Mouse (Mus musculus): ENCODE results near the gene Josd1. TPM values are rescaled to one million over a fixed set of nuclear protein-coding genes. Genes with fewer than 3 reads are reported as not detected.

Gene Josd1
- polyA plus RNA-seq, 1 experiment from 2014 or later, result 32.7 TPM

DNA sequence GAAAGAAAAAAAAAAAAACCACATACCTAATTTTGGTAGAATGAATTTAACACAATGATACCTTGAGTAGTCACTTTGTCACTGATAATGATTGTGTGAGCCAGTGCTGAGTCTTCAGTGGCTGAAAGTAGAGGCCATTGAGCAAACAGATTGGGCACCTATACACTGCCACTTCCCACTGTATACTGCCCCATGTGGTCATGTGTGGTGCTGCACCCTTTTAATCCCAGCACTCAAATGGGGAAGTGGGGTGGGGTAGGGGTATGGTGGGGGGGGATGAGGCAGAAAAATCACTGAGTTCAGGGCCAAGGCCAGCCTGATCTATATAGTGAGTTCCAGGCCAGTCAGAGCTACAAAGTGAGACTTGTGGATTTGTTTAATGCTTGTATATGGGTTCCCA is 37.1 kb downstream of the Josd1 start:
- ATAC-seq (ENCODE audit: insufficient number of reproducible peaks, insufficient read depth, low FRiP score, low TSS enrichment), result no peak
- no peaks in the 10 kb centered on the region for H3K27me3 ChIP-seq
- H3K9me3 ChIP-seq, result no peaks in the 10 kb centered on the region
- no peak overlapping the region for H3K9ac ChIP-seq
- H3K4me3 ChIP-seq, result no peak overlapping the region
- peaks cover 7% of the 10 kb centered on the region; the same call in 1 of the 2 replicates for H3K36me3 ChIP-seq
- H3K27ac ChIP-seq, result no peak overlapping the region
- H3K4me2 ChIP-seq (replicated peaks), result no peak overlapping the region
- no peaks in the 10 kb centered on the region for H3K4me1 ChIP-seq

DNA sequence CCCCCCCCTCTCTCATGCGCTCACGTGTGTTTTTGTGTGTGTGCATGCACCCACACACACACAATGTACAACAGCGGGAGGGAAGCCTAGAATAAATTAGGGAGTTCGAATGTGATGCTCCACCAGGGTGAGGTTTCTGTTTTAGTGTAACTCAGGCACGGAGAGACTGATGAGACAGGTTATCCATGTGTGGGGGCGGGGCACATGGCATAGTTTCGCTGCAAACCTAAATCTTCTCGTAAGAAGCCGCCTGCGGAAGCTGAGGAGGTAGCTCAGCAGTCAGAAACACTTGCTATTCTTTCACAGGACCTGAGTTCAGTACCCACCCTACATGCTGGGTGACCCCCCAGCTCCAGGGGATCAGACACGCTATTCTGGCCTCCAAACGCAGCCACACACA is 39.6 kb downstream of the Josd1 start:
- Histone ChIP-seq H3K9me3 (no peaks in the 10 kb centered on the region), H3K27me3 (no peaks in the 10 kb centered on the region), H3K27ac (no peak overlapping the region), H3K4me3 (no peak overlapping the region), H3K9ac (no peak overlapping the region), H3K4me2 (replicated peaks) (no peak overlapping the region), H3K4me1 (no peaks in the 10 kb centered on the region), H3K36me3 (peaks cover 7% of the 10 kb centered on the region; the same call in 1 of the 2 replicates)
- 87% methylated on average over 12 of the region's 12 CpGs for WGBS
- no peak for ATAC-seq (ENCODE audit: insufficient number of reproducible peaks, insufficient read depth, low FRiP score, low TSS enrichment)

GRCm38 (mm10) chr15:79645483-79645882 is 42.2 kb downstream of the Josd1 start:
- H3K9ac ChIP-seq, result no peak overlapping the region
- ATAC-seq (ENCODE audit: insufficient number of reproducible peaks, insufficient read depth, low FRiP score, low TSS enrichment), result no peak
- no peak overlapping the region for H3K27ac ChIP-seq
- H3K4me3 ChIP-seq, result no peak overlapping the region
- no peaks in the 10 kb centered on the region for H3K4me1 ChIP-seq
- WGBS, result 73% methylated on average over 2 of the region's 2 CpGs
- H3K27me3 ChIP-seq, result no peaks in the 10 kb centered on the region
- H3K9me3 ChIP-seq, result no peaks in the 10 kb centered on the region
- peaks cover 15% of the 10 kb centered on the region for H3K36me3 ChIP-seq
- H3K4me2 ChIP-seq (replicated peaks), result no peak overlapping the region

DNA sequence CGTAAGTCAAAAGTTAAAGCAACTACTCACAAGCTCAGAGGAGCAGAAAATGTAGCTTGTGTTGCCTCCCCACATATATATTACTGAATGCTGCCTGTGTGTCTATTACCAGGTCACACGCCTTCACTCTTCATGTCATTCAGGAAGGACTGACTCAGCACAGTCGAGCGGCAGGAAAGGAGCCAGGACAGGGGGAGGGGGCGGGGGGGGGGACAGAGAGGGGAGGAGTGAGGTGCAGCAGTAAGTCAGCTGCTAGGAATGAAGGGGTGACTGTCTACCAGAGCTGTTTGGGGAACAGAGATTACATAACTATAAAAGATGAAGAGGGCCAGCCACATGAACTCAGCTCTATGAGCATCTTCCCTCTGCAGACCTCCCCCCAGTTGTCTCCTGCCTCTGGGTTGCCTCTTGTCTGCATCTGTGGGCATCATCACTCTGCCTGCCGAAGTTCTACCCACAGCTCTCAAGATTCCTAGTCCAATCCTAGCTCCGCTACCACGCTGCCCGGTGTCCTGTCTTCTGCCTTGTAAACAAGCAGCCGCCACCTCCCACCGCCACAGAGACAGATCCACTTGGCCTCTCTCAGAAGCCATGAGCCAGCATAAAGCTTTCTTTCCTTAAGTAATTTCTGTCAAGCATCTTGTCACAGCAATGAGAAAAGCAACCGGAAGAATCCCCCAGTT is 46.4 kb downstream of the Josd1 start:
- H3K27me3 ChIP-seq, result no peaks in the 10 kb centered on the region
- H3K4me3 ChIP-seq, result no peak overlapping the region
- H3K27ac ChIP-seq, result no peak overlapping the region
- peaks cover 24% of the 10 kb centered on the region for H3K36me3 ChIP-seq
- no peak for ATAC-seq (ENCODE audit: insufficient number of reproducible peaks, insufficient read depth, low FRiP score, low TSS enrichment)
- 64% methylated on average over 12 of the region's 12 CpGs for WGBS
- no peaks in the 10 kb centered on the region for H3K4me1 ChIP-seq
- no peaks in the 10 kb centered on the region for H3K9me3 ChIP-seq
- no peak overlapping the region for H3K4me2 ChIP-seq (replicated peaks)
- no peak overlapping the region for H3K9ac ChIP-seq

- Histone ChIP-seq H3K9me3 (no peaks in the 10 kb centered on the region), H3K9ac (no peak overlapping the region), H3K27me3 (no peaks in the 10 kb centered on the region), H3K4me3 (no peak overlapping the region), H3K4me1 (no peaks in the 10 kb centered on the region), H3K36me3 (peaks cover 62% of the 10 kb centered on the region), H3K4me2 (replicated peaks) (no peak overlapping the region), H3K27ac (no peak overlapping the region)
- ATAC-seq (ENCODE audit: insufficient number of reproducible peaks, insufficient read depth, low FRiP score, low TSS enrichment), result no peak
- 70% methylated on average over 2 of the region's 2 CpGs for WGBS
Observed at GRCm38 (mm10) chr15:79630471-79630870, 57.2 kb downstream of the Josd1 start.

Other genes starting within 250 kb of the Josd1 start
- gene Csnk1e, start 232.4 kb downstream of the Josd1 start, polyA plus RNA-seq (2016; fragmentation: Nextera tagmentation; extraction: Ambion mirVana), result 148 and 160 TPM in 2 replicates
- 0.10 TPM in 1 of 2 replicates, not detected in the other for gene Kcnj4, start 182.7 kb downstream of the Josd1 start, polyA plus RNA-seq (2016; fragmentation: Nextera tagmentation; extraction: Ambion mirVana)
- 41.5 and 42.0 TPM in 2 replicates for gene Kdelr3, start 171.5 kb downstream of the Josd1 start, polyA plus RNA-seq (2016; fragmentation: Nextera tagmentation; extraction: Ambion mirVana)
- 72.0 and 73.1 TPM in 2 replicates for gene Ddx17, start 141.2 kb downstream of the Josd1 start, polyA plus RNA-seq (2016; fragmentation: Nextera tagmentation; extraction: Ambion mirVana)
- gene Dmc1, start 82.8 kb downstream of the Josd1 start, polyA plus RNA-seq (2016; fragmentation: Nextera tagmentation; extraction: Ambion mirVana), result 1.3 and 1.5 TPM in 2 replicates
- 2.6 and 2.9 TPM in 2 replicates for gene Fam227a, start 29.0 kb downstream of the Josd1 start, polyA plus RNA-seq (2016; fragmentation: Nextera tagmentation; extraction: Ambion mirVana)
- gene Cby1, start 28.7 kb downstream of the Josd1 start, polyA plus RNA-seq (2016; fragmentation: Nextera tagmentation; extraction: Ambion mirVana), result 59.9 and 60.3 TPM in 2 replicates
- 229 and 235 TPM in 2 replicates for gene Tomm22, start 17.1 kb downstream of the Josd1 start, polyA plus RNA-seq (2016; fragmentation: Nextera tagmentation; extraction: Ambion mirVana)
- gene Gtpbp1, start 2.9 kb upstream of the Josd1 start, polyA plus RNA-seq (2016; fragmentation: Nextera tagmentation; extraction: Ambion mirVana), result 41.5 and 43.6 TPM in 2 replicates
- gene Sun2, start 54.6 kb upstream of the Josd1 start, polyA plus RNA-seq (2016; fragmentation: Nextera tagmentation; extraction: Ambion mirVana), result 6.0 and 6.2 TPM in 2 replicates
- gene Dnal4, start 89.9 kb upstream of the Josd1 start, polyA plus RNA-seq (2016; fragmentation: Nextera tagmentation; extraction: Ambion mirVana), result 69.9 and 70.3 TPM in 2 replicates
- gene Nptxr, start 116.8 kb upstream of the Josd1 start, polyA plus RNA-seq (2016; fragmentation: Nextera tagmentation; extraction: Ambion mirVana), result 4.1 and 4.6 TPM in 2 replicates
- gene Npcd, start 146.3 kb upstream of the Josd1 start, polyA plus RNA-seq (2016; fragmentation: Nextera tagmentation; extraction: Ambion mirVana), result 0.60 TPM in 1 of 2 replicates, not detected in the other
- 31.5 and 32.6 TPM in 2 replicates for gene Cbx6, start 146.8 kb upstream of the Josd1 start, polyA plus RNA-seq (2016; fragmentation: Nextera tagmentation; extraction: Ambion mirVana)
- gene Apobec3, start 203.7 kb upstream of the Josd1 start, polyA plus RNA-seq (2016; fragmentation: Nextera tagmentation; extraction: Ambion mirVana), result 8.4 and 10.0 TPM in 2 replicates

All from embryonic facial prominence, embryonic 12.5 days (tissue).